Mouse (Mus musculus) stomach, embryonic 16.5 days (tissue): ENCODE measurements around the gene Dgat2l6. TPM values are rescaled to one million over a fixed set of nuclear protein-coding genes. Genes with fewer than 3 reads are reported as not detected.

ENCODE experiments used
- ATAC-seq: fragments of 200-750 bp; cut with Nextera tagmentation; 2 replicates; pipeline ENCODE4 v1.8.0; 2017; ENCODE audit warnings: moderate number of reproducible peaks, moderate TSS enrichment; ENCODE audit not compliant: insufficient read depth, low FRiP score
- H3K27ac ChIP-seq: fragments of 300-500 bp; sonication (generic); 2 replicates; pipeline ENCODE4 v1.5.1; 2014; ENCODE audit warnings: low read length
- H3K27me3 ChIP-seq: fragments of 300-500 bp; sonication (generic); 2 replicates; pipeline ENCODE4 v1.6.1; 2014; ENCODE audit warnings: low read length, control low read depth, mixed read lengths; ENCODE audit not compliant: control insufficient read depth, insufficient read depth
- H3K36me3 ChIP-seq: fragments of 300-500 bp; sonication (generic); 2 replicates; pipeline ENCODE4 v1.6.1; 2014; ENCODE audit warnings: low read length; ENCODE audit not compliant: control insufficient read depth, insufficient read depth
- H3K4me1 ChIP-seq: fragments of 300-500 bp; sonication (generic); 2 replicates; pipeline ENCODE4 v1.6.1; 2014; ENCODE audit warnings: low read length, control low read depth, mixed read lengths; ENCODE audit not compliant: control insufficient read depth, insufficient read depth
- H3K4me2 ChIP-seq: fragments of 300-500 bp; sonication (generic); 2 replicates; pipeline ENCODE4 v1.6.1; 2014; ENCODE audit warnings: low read depth, low read length, mixed read lengths
- H3K4me3 ChIP-seq: fragments of 300-500 bp; sonication (generic); replicated peaks from 2 replicates; pipeline ENCODE4 v1.5.1; 2014; ENCODE audit warnings: mild to moderate bottlenecking, low read length
- H3K9ac ChIP-seq: fragments of 300-500 bp; sonication (generic); 2 replicates; pipeline ENCODE4 v1.6.1; 2014; ENCODE audit warnings: low read length
- H3K9me3 ChIP-seq: fragments of 300-500 bp; sonication (generic); replicated peaks from 2 replicates; pipeline ENCODE4 v1.6.1; 2016; ENCODE audit warnings: low read length, control low read depth; ENCODE audit not compliant: control insufficient read depth
- WGBS: fragments of 180-500 bp; shearing (Covaris S2); extraction: QIAGEN DNeasy Blood & Tissue Kit; methylation state at CpG from one replicate; pipeline ENCODE4 v1.1.7; 2014; 5-methylcytosine and 5-hydroxymethylcytosine counted together
- polyA plus RNA-seq: library from polyadenylated mRNA; unstranded; fragments of >200 nt; fragmentation: Nextera tagmentation; extraction: Ambion mirVana; gene quantifications from 2 replicates; pipeline ENCODE4 v1.2.1, GENCODE M21; 2015

Dgat2l6 gene
- polyA plus RNA-seq, 1 experiment from 2014 or later, result not detected

GRCm38 (mm10) chrX:100516683-100517082, 8.0 kb upstream of the Dgat2l6 start:
- 85% methylated on average over 3 of the region's 3 CpGs for whole genome bisulfite sequencing
- no peak overlapping the region for H3K9ac ChIP-seq

GRCm38 (mm10) chrX:100517626-100518025, 7.0 kb upstream of the Dgat2l6 start:
- Histone ChIP-seq H3K36me3 (peaks cover 4% of the 10 kb centered on the region; the same call in 1 of the 2 replicates), H3K4me2 (no peak overlapping the region), H3K4me1 (no peaks in the 10 kb centered on the region), H3K4me3 (no peak overlapping the region), H3K9ac (no peak overlapping the region), H3K9me3 (no peaks in the 10 kb centered on the region), H3K27me3 (no peaks in the 10 kb centered on the region; the same call in 1 of the 2 replicates), H3K27ac (no peak overlapping the region)
- ATAC-seq, result no peak
- WGBS, result 91% methylated on average over 6 of the region's 6 CpGs

More at GRCm38 (mm10) chrX:100516683-100517082, 8.0 kb upstream of the Dgat2l6 start:
- Histone ChIP-seq H3K36me3 (peaks cover 4% of the 10 kb centered on the region; the same call in 1 of the 2 replicates), H3K9me3 (no peaks in the 10 kb centered on the region), H3K4me2 (no peak overlapping the region), H3K27me3 (no peaks in the 10 kb centered on the region; the same call in 1 of the 2 replicates), H3K4me3 (no peak overlapping the region), H3K27ac (no peak overlapping the region), H3K4me1 (no peaks in the 10 kb centered on the region)
- ATAC-seq, result no peak

GRCm38 (mm10) chrX:100518532-100518931, 6.1 kb upstream of the Dgat2l6 start:
- Histone ChIP-seq H3K9me3 (no peaks in the 10 kb centered on the region), H3K27me3 (no peaks in the 10 kb centered on the region; the same call in 1 of the 2 replicates), H3K4me2 (no peak overlapping the region), H3K9ac (no peak overlapping the region), H3K4me3 (no peak overlapping the region), H3K4me1 (no peaks in the 10 kb centered on the region), H3K27ac (no peak overlapping the region), H3K36me3 (peaks cover 4% of the 10 kb centered on the region; the same call in 1 of the 2 replicates)
- 82% methylated on average over 2 of the region's 2 CpGs for WGBS
- ATAC-seq, result no peak

GRCm38 (mm10) chrX:100556026-100556425, 31.4 kb downstream of the Dgat2l6 start:
- H3K9me3 ChIP-seq, result no peaks in the 10 kb centered on the region
- H3K27me3 ChIP-seq, result no peaks in the 10 kb centered on the region
- H3K9ac ChIP-seq, result no peak overlapping the region
- no peak overlapping the region for H3K27ac ChIP-seq
- no peaks in the 10 kb centered on the region for H3K36me3 ChIP-seq
- no peak overlapping the region for H3K4me3 ChIP-seq
- no peak overlapping the region for H3K4me2 ChIP-seq
- 71% methylated on average over 3 of the region's 3 CpGs for WGBS
- no peaks in the 10 kb centered on the region for H3K4me1 ChIP-seq
- ATAC-seq, result no peak

GRCm38 (mm10) chrX:100565696-100566095, 41.1 kb downstream of the Dgat2l6 start:
- Histone ChIP-seq H3K36me3 (no peaks in the 10 kb centered on the region), H3K4me2 (no peak overlapping the region), H3K9ac (no peak overlapping the region), H3K27ac (no peak overlapping the region), H3K4me1 (no peaks in the 10 kb centered on the region), H3K27me3 (no peaks in the 10 kb centered on the region), H3K9me3 (no peaks in the 10 kb centered on the region), H3K4me3 (no peak overlapping the region)
- WGBS, result 74% methylated on average over 3 of the region's 3 CpGs
- ATAC-seq, result no peak

GRCm38 (mm10) chrX:100571951-100572350, 47.3 kb downstream of the Dgat2l6 start, which contains the start of gene Awat1:
Awat1 (plus strand) TSS chrX:100572251.
- H3K36me3 ChIP-seq, result no peaks in the 10 kb centered on the region
- no peak within 1 kb of the TSS for H3K27ac ChIP-seq
- H3K4me2 ChIP-seq, result no peak within 1 kb of the TSS
- WGBS, result 88% methylated on average over 1 of the region's 1 CpGs
- H3K4me3 ChIP-seq, result no peak within 1 kb of the TSS
- no peaks in the 10 kb centered on the region for H3K4me1 ChIP-seq
- H3K27me3 ChIP-seq, result no peaks in the 10 kb centered on the region
- ATAC-seq, result no peak
- H3K9ac ChIP-seq, result no peak within 1 kb of the TSS
- no peaks in the 10 kb centered on the region for H3K9me3 ChIP-seq

- no peak within 1 kb of the TSS for H3K27ac ChIP-seq
- H3K9me3 ChIP-seq, result no peaks in the 10 kb centered on the region
- WGBS, result 51% methylated on average over 4 of the region's 4 CpGs
- H3K27me3 ChIP-seq, result peaks cover 11% of the 10 kb centered on the region; the same call in 1 of the 2 replicates
- H3K36me3 ChIP-seq, result no peaks in the 10 kb centered on the region
- H3K4me3 ChIP-seq, result no peak within 1 kb of the TSS
- no peaks in the 10 kb centered on the region for H3K4me1 ChIP-seq
- ATAC-seq, result no peak
- no peak within 1 kb of the TSS for H3K9ac ChIP-seq
- H3K4me2 ChIP-seq, result no peak within 1 kb of the TSS
Observed at GRCm38 (mm10) chrX:100594791-100595190, 70.2 kb downstream of the Dgat2l6 start, which contains the start of gene P2ry4. P2ry4 (minus strand) TSS chrX:100594869.

Other genes starting within 250 kb of the Dgat2l6 start
- not detected in 2 replicates for gene Otud6a, start 95.8 kb upstream of the Dgat2l6 start, polyA plus RNA-seq
- gene Awat2, start 82.1 kb upstream of the Dgat2l6 start, polyA plus RNA-seq, result 0.55 and 0.84 TPM in 2 replicates
- 33.2 and 35.1 TPM in 2 replicates for gene Igbp1, start 30.5 kb upstream of the Dgat2l6 start, polyA plus RNA-seq
- gene Awat1, start 47.4 kb downstream of the Dgat2l6 start, polyA plus RNA-seq, result not detected in 2 replicates
- 0.27 and 0.41 TPM in 2 replicates for gene P2ry4, start 70.0 kb downstream of the Dgat2l6 start, polyA plus RNA-seq
- not detected in 2 replicates for gene Arr3, start 80.7 kb downstream of the Dgat2l6 start, polyA plus RNA-seq
- 22.8 and 25.5 TPM in 2 replicates for gene Kif4, start 100.9 kb downstream of the Dgat2l6 start, polyA plus RNA-seq
- 80.1 and 93.6 TPM in 2 replicates for gene Pdzd11, start 101.7 kb downstream of the Dgat2l6 start, polyA plus RNA-seq
- 12.0 and 12.1 TPM in 2 replicates for gene Gdpd2, start 205.0 kb downstream of the Dgat2l6 start, polyA plus RNA-seq
- gene Dlg3, start 242.9 kb downstream of the Dgat2l6 start, polyA plus RNA-seq, result 8.6 and 9.7 TPM in 2 replicates